Mouse (Mus musculus): Measurements from ENCODE around the gene Hgfac.

Hgfac gene

DNA sequence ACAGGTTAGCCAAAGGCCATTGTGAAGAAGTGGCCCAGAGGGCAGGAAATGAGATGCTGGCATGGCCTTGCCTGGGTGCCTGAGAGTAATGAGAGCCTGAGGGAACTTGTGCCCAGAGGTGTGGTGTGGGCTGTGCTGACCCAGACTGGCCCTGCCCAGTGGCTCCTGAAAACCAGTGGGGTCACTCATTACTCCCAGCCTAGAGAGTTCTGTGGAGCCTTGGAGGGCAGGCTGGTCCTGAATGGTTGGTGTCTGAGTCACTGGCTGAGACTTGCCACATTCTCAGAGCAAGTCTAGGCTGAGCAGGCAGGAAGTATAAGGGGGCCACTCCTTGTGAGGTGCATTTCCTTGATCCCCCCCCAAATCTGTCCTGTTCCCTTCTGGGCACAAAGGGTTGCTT lies 3.9 kb upstream of the Hgfac start:
- no peak for DNase-seq (ENCODE audit: low read depth, low spot score)

DNA sequence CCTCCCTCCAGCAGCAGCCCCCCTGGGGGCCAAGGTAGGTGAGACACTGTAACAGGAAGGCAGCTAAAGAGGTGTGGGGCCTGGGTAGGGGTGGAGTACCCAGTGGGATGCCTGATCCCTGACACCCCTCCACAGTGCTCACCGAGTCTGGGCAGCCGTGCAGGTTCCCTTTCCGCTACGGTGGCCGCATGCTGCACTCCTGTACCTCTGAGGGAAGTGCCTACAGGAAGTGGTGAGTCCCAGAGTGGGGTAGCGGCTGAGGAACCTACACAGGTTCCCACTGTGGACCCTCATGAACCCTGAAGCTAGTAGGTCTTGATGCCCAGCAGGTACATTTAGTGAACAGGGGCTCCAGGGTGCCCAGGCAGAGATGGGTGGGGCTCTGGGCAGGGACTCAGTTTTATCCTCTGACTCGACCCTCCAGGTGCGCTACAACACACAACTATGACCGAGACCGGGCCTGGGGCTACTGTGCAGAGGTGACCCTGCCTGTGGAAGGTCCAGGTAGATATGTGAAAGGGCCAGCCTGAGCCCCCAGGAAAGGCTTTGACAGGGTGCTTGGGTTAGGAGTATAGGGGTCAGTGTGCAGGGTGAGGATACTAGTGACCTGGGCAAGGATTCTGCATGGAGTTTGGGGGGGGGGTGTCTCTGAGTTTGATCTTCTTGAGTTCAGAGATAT lies 1.3 kb downstream of the Hgfac start:
- DNase-seq (ENCODE audit: low read depth, low spot score): peak; percentile 62

DNA sequence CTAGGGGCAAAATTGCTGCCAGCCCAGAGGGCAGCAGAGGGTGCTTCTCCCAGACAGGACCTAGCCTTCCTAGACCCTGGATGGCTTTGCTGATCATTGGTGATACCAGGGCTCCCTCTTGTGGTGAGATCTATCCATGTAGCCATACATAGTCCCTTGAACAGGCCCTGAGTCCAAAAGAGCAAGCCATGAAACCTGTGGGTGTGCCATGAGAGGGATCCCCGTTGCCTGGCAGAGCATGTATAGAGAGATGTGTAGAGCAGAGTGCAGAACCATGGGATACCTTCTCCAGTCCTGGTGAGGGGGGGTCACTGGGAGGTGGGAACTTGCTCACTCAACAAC lies 1.8 kb downstream of the Hgfac start:
- peak; percentile 89 for DNase-seq (ENCODE audit: low read depth, low spot score)

DNA sequence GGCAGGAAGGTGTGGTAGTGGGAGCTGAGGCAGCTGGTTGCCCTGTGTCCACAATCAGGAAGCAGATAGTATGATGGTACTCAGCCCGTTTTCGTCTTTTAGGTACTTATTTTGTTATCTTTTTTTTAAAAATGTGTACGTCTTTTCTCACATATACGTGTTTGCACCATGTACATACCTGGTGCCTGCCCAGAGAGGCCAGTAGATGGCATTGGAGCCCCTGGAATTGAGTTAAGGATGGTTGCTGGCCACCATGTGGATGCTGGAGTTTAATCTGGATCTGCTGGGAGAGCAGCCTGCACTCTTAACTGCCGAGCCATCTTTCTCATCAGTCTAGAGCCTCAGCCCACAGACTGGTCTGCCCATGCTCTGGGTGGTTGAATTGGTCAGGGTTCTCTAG lies 9.2 kb downstream of the Hgfac start:
- no peak for DNase-seq (ENCODE audit: low read depth, low spot score)

DNA sequence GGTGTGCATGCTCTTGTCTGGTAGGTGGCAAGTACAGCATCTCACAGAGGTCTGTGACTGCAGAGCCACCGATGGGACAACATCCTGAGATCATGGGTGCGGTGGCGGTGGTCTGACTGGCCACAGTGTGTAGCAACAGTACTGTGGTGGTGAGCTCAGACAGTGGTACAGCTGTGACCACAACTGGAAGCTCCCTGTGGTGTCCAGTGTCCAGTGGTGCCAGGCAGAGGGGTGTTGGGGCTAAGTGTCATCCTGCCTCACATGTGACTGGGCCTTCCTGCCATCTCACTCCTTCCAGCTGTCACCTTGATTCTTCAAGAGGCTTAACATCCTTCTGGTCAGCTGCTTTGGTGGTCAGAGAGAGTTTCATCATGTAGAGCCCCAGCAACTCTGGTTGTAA lies 13.3 kb downstream of the Hgfac start:
- DNase-seq (ENCODE audit: low read depth, low spot score): no peak

DNA sequence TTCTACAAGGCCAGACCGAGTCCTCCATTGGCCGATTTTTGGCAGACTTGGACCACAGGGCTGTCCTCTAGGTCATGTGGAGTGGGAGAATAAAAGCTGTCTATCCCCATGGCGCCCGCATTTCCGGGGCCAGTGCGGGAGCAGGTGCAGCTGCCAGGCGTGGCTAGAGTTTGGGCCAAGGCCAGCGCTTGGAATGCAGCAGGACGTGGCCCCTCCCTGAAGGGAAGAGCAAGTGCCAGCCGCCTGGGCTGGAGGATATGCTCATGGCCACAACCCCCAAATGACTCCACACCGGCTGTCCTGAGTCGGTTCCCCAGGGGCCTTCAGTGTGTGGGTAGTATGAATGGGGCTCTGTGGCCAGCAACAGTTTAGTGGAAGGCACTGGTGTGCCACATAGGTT lies 13.8 kb downstream of the Hgfac start:
- no peak for DNase-seq (ENCODE audit: low read depth, low spot score)

DNA sequence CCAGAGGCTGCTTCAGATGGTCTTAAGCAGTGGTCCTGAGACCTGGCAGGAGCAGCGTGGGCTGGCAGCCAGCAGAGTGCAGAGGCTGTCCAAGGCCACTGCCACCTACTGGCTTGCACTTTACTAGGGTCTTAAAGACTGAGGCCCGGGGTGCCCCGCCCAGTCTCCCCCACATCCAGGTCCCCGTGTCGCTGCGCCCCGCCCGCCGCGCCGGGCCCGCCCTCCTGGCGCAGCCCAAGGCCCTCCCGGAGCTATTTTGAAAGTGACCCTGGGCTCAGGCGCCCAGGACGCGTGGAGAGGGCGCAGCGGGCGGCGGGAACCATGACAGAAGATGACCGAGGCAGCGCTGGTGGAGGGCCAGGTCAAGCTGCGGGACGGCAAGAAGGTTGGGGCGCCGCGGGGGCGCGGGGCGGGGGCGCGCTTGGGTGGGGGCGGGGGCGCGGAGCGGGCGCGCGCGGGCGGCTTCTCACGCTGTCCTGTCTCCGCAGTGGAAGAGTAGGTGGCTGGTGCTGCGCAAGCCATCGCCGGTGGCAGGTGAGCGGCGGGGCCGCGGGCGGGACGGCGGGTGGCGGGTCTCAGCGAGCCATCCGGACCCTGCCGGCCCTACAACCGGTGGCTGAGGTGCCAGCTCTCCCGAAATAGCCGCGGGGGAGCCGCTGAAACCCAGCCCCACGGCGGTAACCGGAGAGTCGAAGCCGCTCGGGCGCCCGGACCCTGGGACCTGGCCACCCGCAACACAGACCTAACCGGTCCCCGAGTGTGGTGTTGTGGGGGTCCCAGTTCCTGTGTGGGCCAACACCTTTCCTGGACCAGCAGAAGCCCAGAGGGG lies 15.5 kb downstream of the Hgfac start, which contains the start of gene Dok7:
Gene Dok7, plus strand, starts transcription at position 163 of the 829 bp plus-strand sequence.
- DNase-seq (ENCODE audit: low read depth, low spot score): no peak

DNA sequence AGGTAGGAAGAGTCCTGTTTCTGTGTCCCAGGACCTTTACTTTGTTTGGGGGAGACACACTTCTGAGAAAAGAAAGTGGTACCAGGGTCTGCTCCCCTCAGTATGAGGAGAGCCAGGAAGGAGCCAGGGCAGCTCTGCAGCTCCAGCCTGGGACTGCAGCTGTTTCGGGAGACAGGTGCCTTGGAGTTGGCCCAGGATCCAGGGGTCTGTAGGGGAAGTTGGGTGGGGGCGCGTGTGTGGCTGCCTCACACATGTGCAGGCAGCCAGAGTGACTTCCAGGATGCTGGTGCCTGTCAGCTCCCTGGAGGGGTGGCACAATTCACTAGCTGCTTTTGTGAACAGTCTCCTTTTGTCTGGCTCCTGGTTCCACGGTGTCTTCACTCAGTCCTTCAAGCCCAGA lies 16.3 kb downstream of the Hgfac start:
- no peak for DNase-seq (ENCODE audit: low read depth, low spot score)

DNA sequence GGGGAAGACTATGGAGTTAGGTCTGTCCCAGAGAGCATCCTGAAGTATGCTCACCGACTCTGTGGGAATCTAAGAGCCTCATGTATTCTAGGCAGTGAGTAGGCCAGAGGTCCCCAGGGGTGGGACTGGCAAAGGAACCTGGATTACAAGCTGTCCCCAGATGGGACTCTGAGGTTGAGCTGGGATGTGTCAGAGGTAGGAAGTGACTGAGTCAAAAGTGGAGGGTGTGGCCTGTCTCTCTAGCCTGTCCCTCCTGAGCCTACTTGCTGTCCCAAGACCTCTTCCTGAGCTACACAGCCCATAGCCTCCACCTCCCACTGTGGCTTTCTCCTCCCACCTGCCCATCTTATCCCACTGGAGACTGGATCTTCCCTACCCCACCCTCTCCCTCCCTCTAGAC lies 16.9 kb downstream of the Hgfac start:
- DNase-seq (ENCODE audit: low read depth, low spot score): no peak

DNA sequence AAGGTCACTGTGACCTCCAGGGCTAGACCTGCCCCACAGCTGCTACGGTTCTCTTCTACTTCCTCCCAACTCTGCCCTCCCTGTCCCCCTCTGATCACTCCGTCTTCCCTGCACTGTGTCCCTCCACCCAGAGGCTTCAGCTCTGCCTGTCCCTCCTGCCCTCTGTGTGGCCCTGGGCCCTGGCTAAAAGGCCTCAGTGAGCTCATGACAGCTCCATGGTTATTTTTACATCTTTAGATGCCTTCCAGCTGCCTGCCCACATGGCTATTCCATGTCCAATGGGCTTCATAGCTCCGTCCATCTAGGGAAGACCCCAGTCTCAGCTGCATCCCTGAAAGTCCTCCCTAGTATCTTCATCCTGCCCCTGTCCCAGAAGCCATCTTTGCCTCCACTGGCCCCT lies 18.8 kb downstream of the Hgfac start:
- DNase-seq (ENCODE audit: low read depth, low spot score): no peak

DNA sequence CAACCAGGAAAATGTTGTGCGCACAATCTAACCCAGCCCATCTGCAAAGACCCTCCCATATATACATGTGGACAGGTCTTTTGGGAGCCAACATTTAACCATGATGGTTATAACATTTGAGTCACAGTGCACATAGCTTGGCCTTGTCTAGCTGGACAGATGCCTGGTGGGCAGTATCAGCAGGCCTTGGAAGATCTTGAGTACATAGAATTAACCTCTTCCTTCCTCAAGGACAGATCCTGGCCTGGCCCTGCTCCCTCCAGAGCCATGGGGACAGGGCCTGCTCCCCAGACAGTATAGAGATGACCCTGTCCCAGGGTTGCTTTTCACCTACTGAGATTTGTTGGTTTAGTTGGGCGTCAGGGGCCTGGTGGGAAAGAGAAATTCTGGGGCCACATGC lies 28.5 kb downstream of the Hgfac start:
- DNase-seq (ENCODE audit: low read depth, low spot score): no peak

DNA sequence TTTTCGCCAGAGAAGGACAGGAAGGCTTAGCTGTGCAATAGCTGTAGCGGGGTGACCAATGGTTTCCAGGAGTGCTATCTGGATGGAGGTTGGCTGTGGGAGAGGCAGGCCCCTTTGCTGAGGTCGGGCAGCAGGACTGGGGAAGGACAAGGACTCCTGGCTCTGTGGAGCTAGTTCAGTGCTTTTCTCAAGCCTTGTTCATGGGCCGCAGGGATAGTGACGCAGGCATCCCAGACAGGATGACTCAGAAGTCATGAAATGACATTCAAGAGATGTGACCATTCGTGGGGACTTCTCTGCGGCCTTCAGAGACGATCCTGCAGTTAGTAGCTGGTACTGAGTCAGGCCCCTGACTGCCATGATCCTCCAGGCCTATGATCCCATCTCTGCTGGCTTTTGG lies 29.0 kb downstream of the Hgfac start:
- no peak for DNase-seq (ENCODE audit: low read depth, low spot score)

DNA sequence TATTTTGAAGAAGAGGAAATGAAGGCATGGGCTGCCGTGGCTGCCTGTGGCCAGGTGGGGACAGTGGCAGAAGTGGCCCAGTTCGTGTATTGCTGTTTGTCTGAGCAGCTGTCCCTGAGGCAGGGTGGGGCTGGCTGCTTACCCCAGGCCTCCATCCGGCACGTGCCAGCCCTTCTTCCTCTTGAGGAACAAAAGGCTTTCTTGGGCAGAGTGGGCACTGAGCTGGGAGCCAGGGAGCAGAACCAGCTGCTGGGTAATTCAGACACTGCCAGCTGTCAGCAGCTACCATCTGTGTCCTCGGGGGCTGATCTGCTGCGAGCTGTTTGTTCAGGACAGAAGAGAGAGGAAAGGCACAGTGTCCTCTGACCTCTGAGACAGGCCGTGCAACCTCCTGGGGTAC lies 29.6 kb downstream of the Hgfac start:
- no peak for DNase-seq (ENCODE audit: low read depth, low spot score)

DNA sequence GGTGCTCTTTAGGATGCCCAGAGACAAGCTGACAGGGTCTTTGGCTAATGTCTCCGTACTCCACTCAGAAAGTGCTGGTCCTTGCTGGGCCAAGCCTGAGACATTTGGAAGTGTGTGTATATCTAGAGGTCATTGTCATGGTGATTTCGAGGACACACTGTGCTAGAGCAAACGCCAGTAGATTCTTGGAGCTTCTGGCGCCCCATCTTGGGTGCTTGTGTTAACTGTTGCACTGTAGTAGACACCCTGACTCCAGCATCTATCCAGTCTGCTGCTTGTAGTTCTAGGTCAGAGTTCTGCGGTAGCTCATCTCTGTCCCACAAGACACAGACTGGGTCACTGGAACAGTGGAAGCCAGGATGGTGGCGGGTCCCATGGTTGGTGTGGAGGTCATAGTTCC lies 30.5 kb downstream of the Hgfac start:
- DNase-seq (ENCODE audit: low read depth, low spot score): no peak

DNA sequence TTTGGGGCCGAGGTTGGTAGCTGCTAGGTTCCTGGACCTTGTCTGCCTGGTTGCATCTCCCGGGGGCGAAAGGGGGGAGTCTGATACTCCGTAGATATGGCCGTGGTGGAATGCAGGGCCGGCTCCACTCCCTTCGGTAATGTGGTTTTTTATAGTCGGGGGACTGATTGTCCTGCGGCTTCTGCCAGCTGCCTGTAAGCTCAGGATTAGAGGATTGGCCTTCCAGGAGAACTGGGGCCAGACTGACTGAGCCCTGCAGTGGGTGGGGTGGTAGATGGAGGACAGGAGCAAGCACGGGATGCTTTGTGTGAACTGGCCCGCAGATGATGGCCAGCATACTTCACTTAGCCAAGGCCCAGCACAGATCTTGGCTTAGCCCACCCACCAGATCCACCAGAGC lies 31.9 kb downstream of the Hgfac start:
- DNase-seq (ENCODE audit: low read depth, low spot score): no peak

DNA sequence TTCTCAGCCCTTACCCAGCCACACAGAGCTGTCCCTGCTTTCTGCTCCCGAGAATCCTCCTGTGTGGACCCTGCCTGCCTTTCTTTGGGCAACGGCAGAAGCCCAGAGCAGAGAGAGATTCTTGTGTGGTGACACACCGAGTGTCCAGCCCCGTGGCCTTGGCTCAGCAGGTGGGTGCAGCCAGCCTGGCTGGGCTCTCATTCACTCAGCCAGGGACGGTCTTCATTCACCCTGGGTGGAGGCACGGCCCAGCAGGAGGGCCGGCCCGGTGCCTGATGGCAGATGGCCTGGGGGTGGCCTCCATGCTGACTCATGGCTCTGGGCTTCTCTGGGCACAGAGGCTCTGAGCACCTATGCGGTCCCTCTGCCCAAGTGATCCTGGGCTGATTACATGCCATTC lies 32.7 kb downstream of the Hgfac start:
- no peak for DNase-seq (ENCODE audit: low read depth, low spot score)

DNA sequence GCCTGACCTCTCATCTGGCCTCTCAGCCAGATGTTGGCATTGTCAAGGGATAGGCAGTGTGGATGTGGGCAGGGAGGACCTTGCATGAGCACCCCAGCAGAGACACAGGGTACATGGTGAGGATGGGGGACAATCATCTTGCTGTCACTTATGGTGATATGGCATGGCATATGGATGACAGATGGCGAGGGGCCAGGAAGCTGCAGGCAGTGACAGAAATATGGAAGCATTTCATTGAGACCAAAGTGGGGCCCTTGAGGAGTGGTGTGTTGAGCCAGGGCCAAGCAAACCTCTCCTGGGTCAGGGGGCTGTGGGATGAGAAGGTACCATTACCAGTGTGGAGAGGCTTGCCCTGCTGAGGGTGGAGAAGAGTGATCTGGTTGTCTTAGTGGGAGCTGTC lies 35.1 kb downstream of the Hgfac start:
- no peak for DNase-seq (ENCODE audit: low read depth, low spot score)

DNA sequence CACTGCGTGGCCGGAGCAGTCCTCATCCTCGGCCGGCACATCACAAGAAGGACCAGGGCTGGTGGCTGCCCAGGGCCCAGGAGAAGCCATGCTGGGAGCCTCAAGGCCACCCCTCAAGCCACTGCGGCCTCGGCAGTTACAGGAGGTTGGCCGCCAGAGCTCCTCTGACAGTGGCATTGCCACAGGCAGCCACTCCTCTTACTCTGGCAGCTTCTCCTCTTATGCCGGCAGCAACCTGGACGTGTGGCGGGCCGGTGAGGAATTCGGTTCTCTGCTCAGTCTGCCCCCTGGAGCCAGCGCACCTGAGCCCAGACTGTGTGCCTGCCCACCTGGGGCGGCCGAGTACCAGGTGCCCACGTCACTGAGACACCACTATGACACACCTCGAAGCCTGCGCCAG lies 37.8 kb downstream of the Hgfac start:
- no peak for DNase-seq (ENCODE audit: low read depth, low spot score)

DNA sequence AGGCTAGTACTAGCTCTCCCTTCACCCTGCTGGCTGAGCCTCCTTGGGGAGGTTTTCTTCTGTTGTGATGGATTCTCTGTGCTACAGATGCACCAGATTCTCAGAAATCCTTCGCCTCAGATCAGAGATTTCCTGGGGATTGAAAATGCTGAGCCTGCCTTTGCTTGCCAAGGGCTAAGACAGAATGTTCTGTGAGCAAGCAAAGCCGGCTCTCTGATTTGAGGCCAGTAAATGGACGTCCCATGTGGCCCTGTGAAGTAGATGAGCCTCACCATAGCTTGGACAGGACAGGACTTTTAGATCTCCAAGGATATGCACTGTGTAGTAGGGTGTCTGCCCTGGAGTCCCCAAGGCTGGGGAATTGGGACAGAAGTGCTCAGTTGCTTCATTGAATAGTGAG lies 43.6 kb downstream of the Hgfac start:
- DNase-seq (ENCODE audit: low read depth, low spot score): no peak

DNA sequence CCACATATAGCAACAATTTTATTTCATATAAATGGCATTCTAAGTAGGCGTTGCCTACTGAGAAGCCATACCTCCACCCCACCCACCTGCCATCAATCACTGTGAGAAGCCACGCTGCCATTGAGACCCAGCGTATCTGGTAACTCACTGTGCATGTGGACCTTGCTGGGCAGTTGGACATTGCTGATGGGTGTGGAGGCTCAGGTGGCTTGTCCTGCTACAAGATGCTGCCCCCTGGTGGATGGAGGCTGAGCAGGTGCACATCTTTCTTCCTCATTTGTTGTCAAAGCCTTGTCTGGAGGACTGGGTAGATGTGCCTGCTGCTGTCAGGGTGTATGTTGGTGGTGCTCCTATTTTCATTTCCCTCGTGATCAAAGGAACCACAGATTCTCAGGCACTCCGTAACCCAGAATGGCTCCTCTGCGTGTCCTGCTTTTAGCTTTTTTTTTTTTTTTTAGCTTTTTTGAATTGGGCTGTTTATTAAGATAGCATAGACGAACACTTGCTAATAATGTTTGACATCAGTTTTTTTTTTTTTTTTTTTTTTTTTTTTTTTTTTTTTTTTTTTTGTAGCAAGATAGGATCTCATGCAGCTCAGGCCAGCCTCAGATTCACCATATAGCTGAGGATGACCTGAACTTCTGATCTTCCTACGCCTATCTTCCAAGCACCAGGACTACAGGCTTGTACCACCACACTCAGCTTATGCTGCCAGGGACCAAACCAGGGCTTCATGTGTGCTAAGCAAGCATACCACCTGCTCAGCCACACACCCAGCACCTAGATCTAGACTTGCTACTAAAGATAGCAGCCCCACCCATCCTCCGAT lies 47.7 kb downstream of the Hgfac start:
- DNase-seq (ENCODE audit: low read depth, low spot score): peak; percentile 73

DNA sequence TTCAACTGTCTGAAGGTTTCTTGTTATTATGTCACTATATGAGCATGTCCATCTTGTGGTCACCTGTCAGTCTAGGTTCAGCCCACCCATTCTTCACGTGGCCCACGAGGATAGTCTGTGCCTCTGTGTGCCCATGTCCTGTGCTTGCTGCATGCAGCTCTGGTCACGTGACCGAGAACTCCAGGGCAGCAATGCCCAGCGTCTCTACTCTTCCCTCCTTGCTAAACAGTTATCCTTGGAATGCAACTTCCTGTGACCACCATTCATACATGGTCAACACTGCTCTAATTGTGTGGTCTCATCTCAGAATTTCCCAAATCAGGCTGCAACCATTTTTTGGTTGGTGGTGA lies 48.3 kb downstream of the Hgfac start:
- no peak for DNase-seq (ENCODE audit: low read depth, low spot score)

DNA sequence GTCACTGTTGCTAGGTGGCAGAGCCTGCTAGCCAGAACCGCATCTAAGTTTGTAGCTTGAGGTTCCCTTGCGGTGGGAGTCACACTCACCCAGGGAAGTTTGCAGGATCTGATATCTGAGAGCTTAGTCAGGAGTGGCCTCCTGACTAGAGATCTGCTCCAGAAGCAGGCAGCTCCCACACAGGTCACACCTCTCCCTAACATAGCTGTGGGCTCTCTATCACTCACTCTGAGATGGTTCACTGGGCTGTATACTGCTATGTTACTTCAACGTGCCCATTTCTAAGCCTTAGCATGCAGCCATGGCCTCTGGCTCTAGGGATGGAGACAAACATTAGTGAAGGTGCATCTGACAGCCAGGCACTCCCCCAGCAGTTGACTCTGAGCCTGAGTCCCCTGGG lies 50.3 kb downstream of the Hgfac start:
- DNase-seq (ENCODE audit: low read depth, low spot score): no peak

Data from CD4-positive, CD25-positive, alpha-beta regulatory T cell, adult 2 months (primary cell).